In genomic region chr16:33996030-33996429, GRCm38 (mm10) we compare ENCODE assay signal across 8 mouse cellular contexts. TPM values are rescaled to one million over a fixed set of nuclear protein-coding genes. Genes with fewer than 3 reads are reported as not detected.
A peak's percentile ranks its signal among the peaks of the same experiment; 100 is the strongest.
DNase-seq lines count a peak whose midpoint lies in the region; ATAC-seq and TF ChIP-seq lines count a peak whose summit lies in the region.

No protein-coding gene starts in this region.

- H3K4me1 ChIP-seq in lung, embryonic 14.5 days (ENCODE audit: insufficient read depth), result no peaks in the 10 kb centered on the region

- H3K4me2 ChIP-seq in lung, embryonic 14.5 days, result no peak overlapping the region

- H3K27me3 ChIP-seq in lung, embryonic 14.5 days (ENCODE audit: insufficient read depth, low read length), result no peaks in the 10 kb centered on the region

- H3K9ac ChIP-seq in lung, embryonic 14.5 days, result no peak overlapping the region

- WGBS in lung, embryonic 14.5 days, result 12% methylated on average over 5 of the region's 5 CpGs

- DNase-seq in frontal cortex, postnatal 25 days (ENCODE audit: low spot score in 2 of 2), result no peak
- peak; percentile 44 for DNase-seq in right cerebral cortex, adult 18-20 months
- DNase-seq in right cerebral cortex, postnatal 36 days (ENCODE audit: low spot score in 2 of 2), result no peak
- DNase-seq in c-Kit-positive CD71-positive TER-119-negative erythroid progenitor cells, embryonic 14.5 days (ENCODE audit: low read depth), result peak; percentile 56
- DNase-seq in heart, adult 9 months (ENCODE audit: low spot score in 2 of 2), result peak; percentile 19 to 38
- peak; percentile 85 for DNase-seq in lung, embryonic 14.5 days
- DNase-seq in spleen, adult 18-20 months, result peak; percentile 21 to 60

- no peak overlapping the region for H3K27ac ChIP-seq in lung, embryonic 14.5 days (ENCODE audit: low read depth)

- H3K36me3 ChIP-seq in lung, embryonic 14.5 days (ENCODE audit: insufficient read depth), result no peaks in the 10 kb centered on the region

- TF ChIP-seq CTCF in lung, embryonic 14.5 days (IDR thresholded peaks at IDR 0.05; ENCODE audit: low read depth), result peak; percentile 94

- H3K9me3 ChIP-seq in lung, embryonic 14.5 days (ENCODE audit: low read depth, low read length), result no peaks in the 10 kb centered on the region

- no peak overlapping the region for H3K4me3 ChIP-seq in lung, embryonic 14.5 days (ENCODE audit: low read depth, low read length)

- 0 out of 2 replicates have a peak, but pooled peaks have one; percentile 36 for ATAC-seq in frontal cortex, adult (ENCODE audit: low TSS enrichment)
- no peak for ATAC-seq in lung, embryonic 14.5 days (ENCODE audit: insufficient read depth)

RNA-seq across cellular contexts. Expression of gene Umps, which starts 29.2 kb away (rescaled TPM):
- 69.9 and 71.1 TPM in 2 replicates for polyA plus RNA-seq in lung, embryonic 14.5 days (2014; fragmentation: Nextera tagmentation; extraction: Ambion mirVana)

Comparison
In these comparisons a context has a peak if more than half of its experiments do, and no peak if none do; other contexts are left out.
1. DNase-seq: peak in right cerebral cortex, adult 18-20 months (single experiment), c-Kit-positive CD71-positive TER-119-negative erythroid progenitor cells, embryonic 14.5 days (single experiment), heart, adult 9 months (2 of 2), lung, embryonic 14.5 days (single experiment) and spleen, adult 18-20 months (2 of 2); none in frontal cortex, postnatal 25 days (0 of 2) and right cerebral cortex, postnatal 36 days (0 of 2).